Mouse (Mus musculus): ENCODE data around the gene Gm20662.

DNA sequence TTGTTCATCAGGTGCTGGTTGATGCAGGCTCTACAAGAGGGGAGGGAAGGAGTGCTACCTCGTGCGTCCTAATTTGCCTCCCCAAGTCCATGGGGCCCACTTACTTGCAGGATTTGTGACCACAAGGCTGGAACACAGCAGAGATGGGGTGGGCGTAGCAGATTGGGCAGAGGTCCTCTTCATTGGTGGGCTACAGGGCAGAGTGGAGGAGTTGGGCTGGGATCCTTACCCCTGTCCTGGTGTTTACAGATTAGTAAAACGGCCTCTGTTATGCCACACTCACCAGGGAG, 55.7 kb downstream of the Gm20662 start:
- TF ChIP-seq CTCF (IDR thresholded peaks at IDR 0.05; ENCODE audit: control insufficient read depth, insufficient read depth, insufficient read length) (no peak), MYOD1 (IDR thresholded peaks at IDR 0.05; ENCODE audit: control insufficient read depth, insufficient read length, low read depth) (no peak), CEBPB (IDR thresholded peaks at IDR 0.05; ENCODE audit: low read depth) (no peak), USF1 (IDR thresholded peaks at IDR 0.05; ENCODE audit: low read depth) (no peak), MYOG (IDR thresholded peaks at IDR 0.05; ENCODE audit: control insufficient read depth, extremely low read depth, insufficient read length) (no peak)

Data from C2C12 (cell line).